Mouse (Mus musculus) heart, adult 8-10 months (tissue): ENCODE results near the gene Defb21. TPM values are rescaled to one million over a fixed set of nuclear protein-coding genes. Genes with fewer than 3 reads are reported as not detected.

Experiments used
- DNase-seq: peaks from one replicate; pipeline ENCODE4 v3.0.0; 2022; ENCODE audit warnings: low spot score
- total RNA-seq, 4 experiments: library from RNA; stranded (reverse); gene quantifications; 2 replicates each; pipeline ENCODE4 v1.2.4; 2022

Gene Defb21
- total RNA-seq, 4 experiments from 2014 or later = not detected

GRCm38 (mm10) chr2:152604057-152604456 is 31.5 kb downstream of the Defb21 start, which contains the start of gene Defb36:
Gene Defb36, plus strand, starts transcription at chr2:152604327.
- no peak for DNase-seq

- DNase-seq = no peak
These were observed 35.2 kb downstream of the Defb21 start for GRCm38 (mm10) chr2:152607746-152608145.

DNA sequence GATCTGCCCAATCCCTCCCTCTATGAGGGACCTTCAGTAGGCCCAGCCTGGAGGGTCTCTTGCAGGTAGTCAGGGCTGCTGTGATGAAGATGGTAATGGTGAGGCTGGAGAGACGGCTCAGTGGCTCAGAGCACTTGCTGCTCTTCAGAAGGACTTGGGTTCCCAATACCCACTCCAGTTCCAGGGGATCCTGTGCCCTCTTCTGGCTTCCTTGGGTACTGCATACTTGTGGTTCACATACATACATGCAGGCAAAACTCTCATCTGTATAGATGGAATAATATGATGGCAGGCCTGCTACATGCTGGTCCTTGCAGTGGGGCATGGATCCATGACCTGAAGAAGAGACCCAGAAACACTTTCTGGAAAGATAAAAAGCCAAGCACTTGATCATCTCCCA is 36.2 kb downstream of the Defb21 start:
- DNase-seq = no peak

DNA sequence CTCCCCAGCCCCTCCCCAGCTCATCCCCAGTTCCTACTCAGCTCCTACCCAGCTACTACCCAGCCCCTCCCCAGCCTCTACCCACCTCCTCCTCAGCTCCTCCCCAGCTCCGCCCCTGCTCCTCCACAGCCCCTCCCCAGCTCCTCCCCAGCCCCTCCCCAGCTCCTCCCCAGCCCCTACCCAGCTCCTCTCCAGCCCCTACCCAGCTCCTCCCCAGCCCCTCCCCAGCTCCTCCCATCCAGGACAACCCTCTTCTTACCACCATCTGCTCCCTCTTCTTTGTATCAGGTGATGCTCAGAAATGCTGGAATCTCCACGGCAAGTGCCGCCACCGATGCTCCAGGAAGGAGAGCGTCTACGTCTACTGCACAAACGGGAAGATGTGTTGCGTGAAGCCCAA is 39.6 kb downstream of the Defb21 start:
- no peak for DNase-seq

DNA sequence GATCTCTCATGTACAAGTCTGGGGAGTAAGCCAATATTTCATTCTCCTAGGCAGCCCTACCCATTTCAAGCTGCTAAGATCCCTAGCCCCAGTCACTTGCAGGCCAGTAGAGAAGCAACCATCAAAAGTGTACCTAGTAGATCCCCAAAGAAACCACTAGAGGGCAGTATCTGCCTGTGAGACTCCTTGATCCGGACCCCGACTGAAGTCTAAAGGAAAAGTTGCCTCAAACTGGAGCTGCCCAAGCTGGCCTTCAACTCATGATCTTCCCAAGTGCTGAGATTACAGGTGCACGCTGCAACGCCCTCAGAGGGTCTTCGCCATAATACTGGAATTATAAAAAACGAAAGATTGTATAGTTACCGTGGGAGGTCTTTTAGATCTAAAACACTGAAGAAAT is 43.0 kb downstream of the Defb21 start:
- peak; percentile 78 for DNase-seq

DNA sequence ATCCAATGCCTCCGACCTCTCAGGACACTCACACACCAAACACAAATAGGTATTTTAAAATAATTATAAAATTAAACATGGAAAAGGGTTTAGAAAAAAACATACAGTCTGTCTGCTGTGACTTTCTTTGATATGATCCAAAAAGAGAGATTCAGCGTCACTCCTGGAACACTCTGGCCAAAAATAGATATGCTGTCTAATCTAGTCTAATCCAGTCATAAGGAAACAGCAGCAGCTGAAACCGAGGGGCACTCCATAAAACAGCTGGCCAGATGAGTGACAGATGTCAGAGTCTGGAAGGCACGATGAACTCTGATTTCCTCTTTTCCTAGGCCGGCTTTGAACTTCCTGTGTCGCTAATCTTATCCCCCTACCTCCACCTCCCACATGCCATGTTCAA is 43.9 kb downstream of the Defb21 start:
- no peak for DNase-seq

GRCm38 (mm10) chr2:152617374-152617773 is 44.8 kb downstream of the Defb21 start:
- no peak for DNase-seq

DNA sequence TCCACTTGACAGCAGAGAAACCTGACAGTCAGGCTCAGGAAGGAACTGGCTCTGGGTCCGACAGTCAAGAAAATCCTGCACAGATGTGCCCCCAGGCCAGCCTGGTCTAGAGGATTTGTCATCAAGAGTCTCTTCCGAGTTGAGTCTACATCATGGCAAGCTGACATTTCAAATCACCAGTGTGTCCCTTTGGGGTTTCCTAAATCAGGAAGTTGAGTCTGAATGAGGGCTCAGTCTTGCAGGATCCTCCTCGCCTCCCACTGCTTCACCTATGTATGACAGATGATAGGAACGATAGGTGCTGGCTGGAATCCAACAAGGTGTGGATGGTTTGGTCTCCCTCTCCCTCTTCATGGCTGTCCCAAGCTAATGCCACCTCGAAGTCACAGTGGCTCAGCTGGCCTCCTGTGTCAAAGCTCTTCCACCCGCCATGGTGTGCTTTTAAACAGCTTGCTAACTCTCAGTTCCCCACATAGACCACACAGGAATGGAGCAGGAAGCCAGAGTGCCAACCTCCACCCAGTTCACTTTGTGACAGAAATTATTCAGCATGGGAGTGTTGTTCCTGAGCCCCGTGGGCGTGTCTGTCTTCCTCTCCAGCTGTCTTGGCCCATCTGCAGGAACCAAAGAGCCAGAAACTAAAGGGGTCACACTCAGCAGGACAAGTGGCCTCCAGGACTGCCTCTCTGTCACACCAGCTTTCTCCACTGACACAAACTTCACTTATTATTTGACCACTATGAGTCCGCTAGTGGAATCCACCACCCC is 48.0 kb downstream of the Defb21 start:
- DNase-seq = no peak

GRCm38 (mm10) chr2:152622151-152622550 is 49.6 kb downstream of the Defb21 start:
- DNase-seq = no peak

- DNase-seq = no peak
These were observed 50.4 kb downstream of the Defb21 start, which contains the start of gene Defb25 for GRCm38 (mm10) chr2:152622953-152623352. Gene Defb25, minus strand, starts transcription at chr2:152623053.

Other genes starting within 250 kb of the Defb21 start
- gene Rbck1, start 240.1 kb upstream of the Defb21 start, total RNA-seq = 10 to 100 TPM; 36.1 to 51.7 (median 47.6) TPM
- gene Trib3, start 228.7 kb upstream of the Defb21 start, total RNA-seq = 1 to 10 TPM; 3.3 to 4.2 (median 4.1) TPM
- not detected for gene Nrsn2, start 196.1 kb upstream of the Defb21 start, total RNA-seq
- 1 to 10 TPM; 5.5 to 8.5 (median 7.0) TPM for gene Sox12, start 174.7 kb upstream of the Defb21 start, total RNA-seq
- 1 to 10 TPM; 5.8 to 7.6 (median 6.4) TPM for gene Zcchc3, start 157.7 kb upstream of the Defb21 start, total RNA-seq
- 1 to 10 TPM; 1.5 to 2.9 (median 2.3) TPM for gene 6820408C15Rik, start 157.2 kb upstream of the Defb21 start, total RNA-seq
- gene Defb23, start 108.1 kb upstream of the Defb21 start, total RNA-seq = not detected
- gene Defb20, start 95.7 kb upstream of the Defb21 start, total RNA-seq = not detected
- gene Defb22, start 82.6 kb upstream of the Defb21 start, total RNA-seq = not detected
- gene Defb26, start 61.1 kb upstream of the Defb21 start, total RNA-seq = not detected
- gene Defb28, start 54.5 kb upstream of the Defb21 start, total RNA-seq = not detected
- gene Defb29, start 32.6 kb upstream of the Defb21 start, total RNA-seq = not detected
- not detected for gene Gm17416, start 3.4 kb upstream of the Defb21 start, total RNA-seq
- gene Defb19, start 7.6 kb downstream of the Defb21 start, total RNA-seq = under 1 TPM in 1 of 4 experiments, not detected in 3; 0.81 TPM
- gene Defb45, start 26.7 kb downstream of the Defb21 start, total RNA-seq = not detected
- gene Defb36, start 31.6 kb downstream of the Defb21 start, total RNA-seq = not detected
- not detected for gene Defb25, start 50.3 kb downstream of the Defb21 start, total RNA-seq
- gene Rem1, start 54.2 kb downstream of the Defb21 start, total RNA-seq = 1 to 10 TPM; 5.1 to 5.6 (median 5.2) TPM
- gene H13, start 96.7 kb downstream of the Defb21 start, total RNA-seq = 10 to 100 TPM; 34.4 to 36.3 (median 35.1) TPM
- gene Mcts2, start 114.3 kb downstream of the Defb21 start, total RNA-seq = 10 to 100 TPM; 15.0 to 19.6 (median 16.6) TPM
- gene Id1, start 163.5 kb downstream of the Defb21 start, total RNA-seq = 10 to 100 TPM; 43.3 to 63.6 (median 58.4) TPM
- 10 to 100 TPM; 10.3 to 16.2 (median 12.4) TPM for gene Cox4i2, start 181.4 kb downstream of the Defb21 start, total RNA-seq